Mouse (Mus musculus): Measurements from ENCODE around the gene Gdpd5.

- no peak for TF ChIP-seq CTCF (IDR thresholded peaks at IDR 0.05; ENCODE audit: low read depth)
- no peak for TF ChIP-seq EP300 (optimal IDR thresholded peaks at IDR 0.05)
Observed at GRCm38 (mm10) chr7:99383246-99383645, 2.0 kb downstream of the Gdpd5 start.
